In genomic region chr2:158743518-158744141, GRCm38 (mm10) we compare ENCODE assay signal across 27 mouse cellular contexts. TPM values are rescaled to one million over a fixed set of nuclear protein-coding genes. Genes with fewer than 3 reads are reported as not detected.
DNase-seq lines count a peak whose midpoint lies in the region; ATAC-seq and TF ChIP-seq lines count a peak whose summit lies in the region.
"Had no signal": no experiment of that assay in that cellular context is flagged by ENCODE, and none has a peak within 500 bp of the region (broad histone marks: within the 10 kb centered on the region; RNA-seq: fewer than 3 reads in every experiment).

No protein-coding gene starts in this region.

- DNase-seq in midbrain, embryonic 10.5 days (ENCODE audit: low spot score) = no peak
- peak; percentile 66 for DNase-seq in A20 (ENCODE audit: low read depth, low spot score)
- DNase-seq in CD4-positive, CD25-positive, alpha-beta regulatory T cell, adult 2 months (ENCODE audit: low read depth, low spot score) = peak; percentile 26
- no peak for DNase-seq in lung, postnatal 0 days (ENCODE audit: low spot score)
- DNase-seq: adrenal gland, adult 2 months; adrenal gland, postnatal 36 days; cerebellum, adult 9-10 months; cerebellum, postnatal 36 days; gastrocnemius, adult 2 months; heart, postnatal 10 days; kidney, adult 11 months; kidney, postnatal 14 days; left cerebral cortex, postnatal 4 days; liver, postnatal 0 days; lung, postnatal 4 days had no signal

- no peak overlapping the region for H3K4me2 ChIP-seq in midbrain, embryonic 15.5 days
- H3K4me2 ChIP-seq in lung, postnatal 0 days (replicated peaks; ENCODE audit: low read depth, low read length) = no peak overlapping the region
- H3K4me2 ChIP-seq: forebrain, embryonic 13.5 days; heart, embryonic 13.5 days; hindbrain, embryonic 14.5 days; liver, embryonic 12.5 days; neural tube, embryonic 12.5 days; stomach, embryonic 15.5 days had no signal

- H3K27me3 ChIP-seq in midbrain, embryonic 10.5 days (ENCODE audit: low read depth, poor library complexity, severe bottlenecking) = no peaks in the 10 kb centered on the region
- no peaks in the 10 kb centered on the region for H3K27me3 ChIP-seq in midbrain, embryonic 15.5 days (replicated peaks)
- H3K27me3 ChIP-seq in lung, postnatal 0 days (replicated peaks; ENCODE audit: insufficient read depth, low read length) = no peaks in the 10 kb centered on the region
- H3K27me3 ChIP-seq: forebrain, embryonic 13.5 days; heart, embryonic 13.5 days; liver, embryonic 12.5 days; neural tube, embryonic 12.5 days; stomach, embryonic 15.5 days had no signal

- TF ChIP-seq CTCF in olfactory bulb, adult 2 months (IDR thresholded peaks at IDR 0.05; ENCODE audit: insufficient read depth, low read depth, low read length) = no peak
- no peak for TF ChIP-seq CTCF in lung, postnatal 0 days (IDR thresholded peaks at IDR 0.05)

- ATAC-seq in midbrain, embryonic 15.5 days (replicated peaks) = no peak
- ATAC-seq in lung, postnatal 0 days = no peak
- ATAC-seq: activated CD4-positive, CD25-positive, alpha-beta regulatory T cell, adult 4 months; forebrain, embryonic 13.5 days; inflammation-experienced regulatory T-cells, adult 6 months; liver, embryonic 12.5 days; liver, postnatal 0 days; midbrain, embryonic 16.5 days had no signal

- 91% methylated on average over 11 of the region's 11 CpGs for WGBS in midbrain, embryonic 10.5 days
- 93% methylated on average over 11 of the region's 11 CpGs for WGBS in midbrain, embryonic 15.5 days
- 72% methylated on average over 11 of the region's 11 CpGs for WGBS in olfactory bulb, adult 2 months
- 83% methylated on average over 11 of the region's 11 CpGs for WGBS in lung, postnatal 0 days

- TF ChIP-seq EP300 in lung, postnatal 0 days (IDR thresholded peaks at IDR 0.05) = no peak

- 0 out of 2 replicates have a peak overlapping the region, but pooled peaks have one; percentile 23 for H3K27ac ChIP-seq in midbrain, embryonic 10.5 days (replicated peaks)
- H3K27ac ChIP-seq in midbrain, embryonic 15.5 days = no peak overlapping the region
- peak overlapping the region; percentile 71 for H3K27ac ChIP-seq in olfactory bulb, adult 2 months (ENCODE audit: insufficient read depth, low read depth, low read length)
- no peak overlapping the region for H3K27ac ChIP-seq in lung, postnatal 0 days (ENCODE audit: low read length)
- H3K27ac ChIP-seq: forebrain, embryonic 13.5 days; gastrocnemius, adult 2 months; heart, embryonic 13.5 days; hindbrain, embryonic 14.5 days; liver, embryonic 12.5 days; neural tube, embryonic 12.5 days; stomach, embryonic 15.5 days had no signal

- no peak for TF ChIP-seq POLR2A in olfactory bulb, adult 2 months (IDR thresholded peaks at IDR 0.05; ENCODE audit: insufficient read depth, low read depth, low read length)

- peaks cover 32% of the 10 kb centered on the region for H3K4me1 ChIP-seq in midbrain, embryonic 10.5 days
- peaks cover 9% of the 10 kb centered on the region for H3K4me1 ChIP-seq in midbrain, embryonic 15.5 days
- peaks cover 53% of the 10 kb centered on the region for H3K4me1 ChIP-seq in olfactory bulb, adult 2 months (ENCODE audit: control insufficient read depth, insufficient read depth, low read length)
- H3K4me1 ChIP-seq in lung, postnatal 0 days (ENCODE audit: insufficient read depth, low read depth, low read length) = no peaks in the 10 kb centered on the region
- H3K4me1 ChIP-seq: forebrain, embryonic 13.5 days; liver, embryonic 12.5 days; stomach, embryonic 15.5 days had no signal

- no peak overlapping the region for H3K4me3 ChIP-seq in midbrain, embryonic 10.5 days
- H3K4me3 ChIP-seq in midbrain, embryonic 15.5 days = no peak overlapping the region
- H3K4me3 ChIP-seq in olfactory bulb, adult 2 months (ENCODE audit: insufficient read depth, low read depth, low read length) = no peak overlapping the region
- no peak overlapping the region for H3K4me3 ChIP-seq in lung, postnatal 0 days (ENCODE audit: low read depth, low read length)
- H3K4me3 ChIP-seq: forebrain, embryonic 13.5 days; gastrocnemius, adult 2 months; heart, embryonic 13.5 days; liver, embryonic 12.5 days; megakaryocyte, embryonic 14.5 days; neural tube, embryonic 12.5 days; stomach, embryonic 15.5 days had no signal

- no peak overlapping the region for H3K9ac ChIP-seq in midbrain, embryonic 15.5 days
- H3K9ac ChIP-seq in lung, postnatal 0 days (replicated peaks; ENCODE audit: low read depth) = no peak overlapping the region
- H3K9ac ChIP-seq: forebrain, embryonic 13.5 days; heart, embryonic 13.5 days; hindbrain, embryonic 14.5 days; liver, embryonic 12.5 days; liver, postnatal 0 days; neural tube, embryonic 12.5 days; stomach, embryonic 15.5 days had no signal

- H3K9me3 ChIP-seq in midbrain, embryonic 10.5 days (replicated peaks) = 0 out of 2 replicates have a peak, but pooled peaks cover 4% of the 10 kb centered on the region
- H3K9me3 ChIP-seq in midbrain, embryonic 15.5 days = no peaks in the 10 kb centered on the region
- no peaks in the 10 kb centered on the region for H3K9me3 ChIP-seq in lung, postnatal 0 days (ENCODE audit: low read length)
- H3K9me3 ChIP-seq: forebrain, embryonic 13.5 days; heart, embryonic 13.5 days; liver, embryonic 12.5 days; neural tube, embryonic 12.5 days; stomach, embryonic 15.5 days had no signal

- H3K36me3 ChIP-seq in midbrain, embryonic 10.5 days = peaks cover 12% of the 10 kb centered on the region
- H3K36me3 ChIP-seq in midbrain, embryonic 15.5 days (replicated peaks) = no peaks in the 10 kb centered on the region; the same call in 1 of the 2 replicates
- no peaks in the 10 kb centered on the region for H3K36me3 ChIP-seq in lung, postnatal 0 days (ENCODE audit: insufficient read depth, low read length)
- H3K36me3 ChIP-seq: liver, embryonic 12.5 days; neural tube, embryonic 12.5 days; stomach, embryonic 15.5 days had no signal

RNA-seq across cellular contexts. Expression of gene Fam83d, which starts 24.3 kb away (rescaled TPM):
- 54.4 and 55.8 TPM in 2 replicates for polyA plus RNA-seq in midbrain, embryonic 10.5 days (2016; fragmentation: Nextera tagmentation; extraction: Ambion mirVana)
- polyA plus RNA-seq in midbrain, embryonic 15.5 days (2015; fragmentation: Nextera tagmentation; extraction: Ambion mirVana) = 6.0 and 7.3 TPM in 2 replicates
- polyA plus RNA-seq in olfactory bulb, adult 2 months (2012; ENCODE audit: insufficient read depth, insufficient read length, low replicate concordance, missing spikeins) = not detected in 2 replicates
- 4.5 and 5.5 TPM in 2 replicates for polyA plus RNA-seq in lung, postnatal 0 days (2015; fragmentation: Nextera tagmentation; extraction: Ambion mirVana)

RNA-seq across cellular contexts. Expression of gene Dhx35, which starts 51.0 kb away (rescaled TPM):
- 17.7 and 19.6 TPM in 2 replicates for polyA plus RNA-seq in midbrain, embryonic 10.5 days (2016; fragmentation: Nextera tagmentation; extraction: Ambion mirVana)
- 14.3 and 14.6 TPM in 2 replicates for polyA plus RNA-seq in midbrain, embryonic 15.5 days (2015; fragmentation: Nextera tagmentation; extraction: Ambion mirVana)
- not detected in 2 replicates for polyA plus RNA-seq in olfactory bulb, adult 2 months (2012; ENCODE audit: insufficient read depth, insufficient read length, low replicate concordance, missing spikeins)
- polyA plus RNA-seq in lung, postnatal 0 days (2015; fragmentation: Nextera tagmentation; extraction: Ambion mirVana) = 5.6 and 6.4 TPM in 2 replicates

Comparison
In these comparisons a context has a peak if more than half of its experiments do, and no peak if none do; other contexts are left out.
1. H3K27ac ChIP-seq: peak in midbrain, embryonic 10.5 days (single experiment) and olfactory bulb, adult 2 months (single experiment); none in midbrain, embryonic 15.5 days (single experiment) and lung, postnatal 0 days (single experiment).
2. DNase-seq: peak in A20 (single experiment) and CD4-positive, CD25-positive, alpha-beta regulatory T cell, adult 2 months (single experiment); none in midbrain, embryonic 10.5 days (single experiment) and lung, postnatal 0 days (single experiment).